Comparison of ENCODE assay signal across 11 mouse cellular contexts in genomic region chr1:182500224-182500623, GRCm38 (mm10). TPM values are rescaled to one million over a fixed set of nuclear protein-coding genes. Genes with fewer than 3 reads are reported as not detected.
DNase-seq lines count a peak whose midpoint lies in the region; ATAC-seq and TF ChIP-seq lines count a peak whose summit lies in the region.
"Had no signal": no experiment of that assay in that cellular context is flagged by ENCODE, and none has a peak within 500 bp of the region (broad histone marks: within the 10 kb centered on the region; RNA-seq: fewer than 3 reads in every experiment).

No protein-coding gene starts in this region.

- H3K4me2 ChIP-seq in kidney, postnatal 0 days (ENCODE audit: low read length): no peak overlapping the region
- no peak overlapping the region for H3K4me2 ChIP-seq in kidney, embryonic 15.5 days
- no peak overlapping the region for H3K4me2 ChIP-seq in midbrain, embryonic 11.5 days
- no peak overlapping the region for H3K4me2 ChIP-seq in midbrain, embryonic 16.5 days (ENCODE audit: low read length)
- H3K4me2 ChIP-seq in stomach, postnatal 0 days (replicated peaks; ENCODE audit: low read depth): no peak overlapping the region
- H3K4me2 ChIP-seq: liver, embryonic 13.5 days; midbrain, embryonic 15.5 days had no signal

- 0 out of 2 replicates have a peak overlapping the region, but pooled peaks have one; percentile 31 for H3K27ac ChIP-seq in kidney, postnatal 0 days
- H3K27ac ChIP-seq in kidney, embryonic 15.5 days: no peak overlapping the region
- no peak overlapping the region for H3K27ac ChIP-seq in midbrain, embryonic 11.5 days (ENCODE audit: low read depth, low read length)
- no peak overlapping the region for H3K27ac ChIP-seq in midbrain, embryonic 16.5 days (ENCODE audit: low read length)
- H3K27ac ChIP-seq in stomach, postnatal 0 days (replicated peaks): peak overlapping the region; percentile 41; the same call in 1 of the 2 replicates
- H3K27ac ChIP-seq: midbrain, embryonic 15.5 days had no signal

- TF ChIP-seq EP300 in stomach, postnatal 0 days (optimal IDR thresholded peaks at IDR 0.05): no peak

- H3K27me3 ChIP-seq in kidney, postnatal 0 days (ENCODE audit: insufficient read depth, low read length): no peaks in the 10 kb centered on the region
- no peaks in the 10 kb centered on the region for H3K27me3 ChIP-seq in kidney, embryonic 15.5 days
- H3K27me3 ChIP-seq in midbrain, embryonic 11.5 days (ENCODE audit: control insufficient read depth, insufficient read depth, low read length): no peaks in the 10 kb centered on the region
- no peaks in the 10 kb centered on the region for H3K27me3 ChIP-seq in midbrain, embryonic 16.5 days (ENCODE audit: control insufficient read depth, insufficient read depth, low read depth, low read length)
- H3K27me3 ChIP-seq in stomach, postnatal 0 days (ENCODE audit: control insufficient read depth, insufficient read depth, low read length): no peaks in the 10 kb centered on the region
- H3K27me3 ChIP-seq: liver, embryonic 13.5 days; midbrain, embryonic 15.5 days had no signal

- H3K9me3 ChIP-seq in kidney, postnatal 0 days (replicated peaks; ENCODE audit: low read length): no peaks in the 10 kb centered on the region
- H3K9me3 ChIP-seq in kidney, embryonic 15.5 days (replicated peaks): no peaks in the 10 kb centered on the region
- H3K9me3 ChIP-seq in midbrain, embryonic 11.5 days (ENCODE audit: control insufficient read depth, low read length): no peaks in the 10 kb centered on the region
- no peaks in the 10 kb centered on the region for H3K9me3 ChIP-seq in midbrain, embryonic 16.5 days (replicated peaks; ENCODE audit: control insufficient read depth, low read length, poor library complexity, severe bottlenecking)
- no peaks in the 10 kb centered on the region for H3K9me3 ChIP-seq in stomach, postnatal 0 days (ENCODE audit: control insufficient read depth, low read length)
- H3K9me3 ChIP-seq: liver, embryonic 13.5 days; midbrain, embryonic 15.5 days had no signal

- ATAC-seq in kidney, postnatal 0 days (replicated peaks; ENCODE audit: low FRiP score, low read depth): no peak
- ATAC-seq in kidney, embryonic 15.5 days (replicated peaks; ENCODE audit: low FRiP score): no peak
- no peak for ATAC-seq in midbrain, embryonic 11.5 days (ENCODE audit: low FRiP score)
- no peak for ATAC-seq in midbrain, embryonic 16.5 days
- no peak for ATAC-seq in stomach, postnatal 0 days (ENCODE audit: low FRiP score, low TSS enrichment)
- ATAC-seq: forebrain, embryonic 16.5 days; midbrain, embryonic 15.5 days had no signal

- no peak overlapping the region for H3K4me3 ChIP-seq in kidney, postnatal 0 days (replicated peaks; ENCODE audit: low read depth, low read length)
- no peak overlapping the region for H3K4me3 ChIP-seq in kidney, embryonic 15.5 days (replicated peaks)
- no peak overlapping the region for H3K4me3 ChIP-seq in midbrain, embryonic 11.5 days (ENCODE audit: low read depth, low read length)
- H3K4me3 ChIP-seq in midbrain, embryonic 16.5 days (ENCODE audit: low read depth, low read length): no peak overlapping the region
- no peak overlapping the region for H3K4me3 ChIP-seq in stomach, postnatal 0 days (ENCODE audit: low read depth, low read length)
- H3K4me3 ChIP-seq: liver, embryonic 13.5 days; midbrain, embryonic 15.5 days had no signal

- intact Hi-C loops in heart, postnatal 25 days (cut with DNase I): no loop called here

- TF ChIP-seq CTCF in kidney, postnatal 0 days (IDR thresholded peaks at IDR 0.05; ENCODE audit: low read depth): no peak
- TF ChIP-seq CTCF in stomach, postnatal 0 days (IDR thresholded peaks at IDR 0.05; ENCODE audit: low read depth): no peak

- no peak for DNase-seq in kidney, postnatal 0 days (ENCODE audit: low spot score)
- peak; percentile 69 for DNase-seq in midbrain, embryonic 11.5 days (ENCODE audit: low spot score, missing footprints)
- peak; percentile 43 for DNase-seq in heart, postnatal 25 days (ENCODE audit: low spot score)
- no peak for DNase-seq in stomach, postnatal 0 days (ENCODE audit: low spot score)
- DNase-seq in thymus, postnatal 4 days: no peak
- DNase-seq: cerebellum, postnatal 25 days; liver, embryonic 13.5 days had no signal

- H3K4me1 ChIP-seq in kidney, postnatal 0 days (replicated peaks; ENCODE audit: insufficient read depth, low read length): peaks cover 22% of the 10 kb centered on the region; the same call in 1 of the 2 replicates
- peaks cover 60% of the 10 kb centered on the region for H3K4me1 ChIP-seq in kidney, embryonic 15.5 days
- H3K4me1 ChIP-seq in midbrain, embryonic 11.5 days (ENCODE audit: control insufficient read depth, insufficient read depth, low read length): peaks cover 5% of the 10 kb centered on the region; the same call in 1 of the 2 replicates
- no peaks in the 10 kb centered on the region for H3K4me1 ChIP-seq in midbrain, embryonic 16.5 days (ENCODE audit: control insufficient read depth, insufficient read depth, low read length)
- H3K4me1 ChIP-seq in stomach, postnatal 0 days (replicated peaks; ENCODE audit: control insufficient read depth, insufficient read depth): peaks cover 12% of the 10 kb centered on the region

- H3K36me3 ChIP-seq in kidney, postnatal 0 days (ENCODE audit: insufficient read depth, low read length): peaks cover 6% of the 10 kb centered on the region; the same call in 1 of the 2 replicates
- peaks cover 16% of the 10 kb centered on the region for H3K36me3 ChIP-seq in kidney, embryonic 15.5 days
- no peaks in the 10 kb centered on the region for H3K36me3 ChIP-seq in midbrain, embryonic 11.5 days (ENCODE audit: control insufficient read depth, insufficient read depth, low read length)
- H3K36me3 ChIP-seq in midbrain, embryonic 16.5 days (ENCODE audit: control insufficient read depth, insufficient read depth, low read length): no peaks in the 10 kb centered on the region
- no peaks in the 10 kb centered on the region for H3K36me3 ChIP-seq in stomach, postnatal 0 days (ENCODE audit: control insufficient read depth, insufficient read depth, low read length)
- H3K36me3 ChIP-seq: midbrain, embryonic 15.5 days had no signal

- H3K9ac ChIP-seq in kidney, postnatal 0 days (ENCODE audit: low read depth, low read length): no peak overlapping the region
- H3K9ac ChIP-seq in kidney, embryonic 15.5 days: no peak overlapping the region
- no peak overlapping the region for H3K9ac ChIP-seq in midbrain, embryonic 11.5 days (ENCODE audit: low read length)
- no peak overlapping the region for H3K9ac ChIP-seq in midbrain, embryonic 16.5 days (ENCODE audit: low read depth, low read length)
- no peak overlapping the region for H3K9ac ChIP-seq in stomach, postnatal 0 days (ENCODE audit: low read length)
- H3K9ac ChIP-seq: liver, embryonic 13.5 days; midbrain, embryonic 15.5 days had no signal

- 73% methylated on average over 4 of the region's 4 CpGs for WGBS in kidney, postnatal 0 days
- 79% methylated on average over 4 of the region's 4 CpGs for WGBS in kidney, embryonic 15.5 days
- 57% methylated on average over 4 of the region's 4 CpGs for WGBS in midbrain, embryonic 11.5 days
- 73% methylated on average over 4 of the region's 4 CpGs for WGBS in midbrain, embryonic 16.5 days
- 61% methylated on average over 4 of the region's 4 CpGs for WGBS in stomach, postnatal 0 days

RNA-seq across cellular contexts. Expression of gene Capn2, which starts 17.2 kb away (rescaled TPM):
- polyA plus RNA-seq in kidney, postnatal 0 days (2015; fragmentation: Nextera tagmentation; extraction: Ambion mirVana): 95.1 and 106 TPM in 2 replicates
- polyA plus RNA-seq in kidney, embryonic 15.5 days (2015; fragmentation: Nextera tagmentation; extraction: Ambion mirVana): 119 and 126 TPM in 2 replicates
- polyA plus RNA-seq in midbrain, embryonic 11.5 days (2014; fragmentation: Nextera tagmentation; extraction: Ambion mirVana): 76.3 and 77.0 TPM in 2 replicates
- 84.5 and 89.8 TPM in 2 replicates for polyA plus RNA-seq in midbrain, embryonic 16.5 days (2015; fragmentation: Nextera tagmentation; extraction: Ambion mirVana)
- 10 to 100 TPM; 63.3 to 73.1 TPM for total RNA-seq in heart, postnatal 25 days (2021)
- 54.4 and 55.6 TPM in 2 replicates for polyA plus RNA-seq in stomach, postnatal 0 days (2015; fragmentation: Nextera tagmentation; extraction: Ambion mirVana)

Comparison
In these comparisons a context has a peak if more than half of its experiments do, and no peak if none do; other contexts are left out.
1. H3K27ac ChIP-seq: peak in kidney, postnatal 0 days (single experiment) and stomach, postnatal 0 days (single experiment); none in kidney, embryonic 15.5 days (single experiment), midbrain, embryonic 11.5 days (single experiment) and midbrain, embryonic 16.5 days (single experiment).
2. DNase-seq: peak in midbrain, embryonic 11.5 days (single experiment) and heart, postnatal 25 days (single experiment); none in kidney, postnatal 0 days (single experiment), stomach, postnatal 0 days (single experiment) and thymus, postnatal 4 days (single experiment).